Mouse (Mus musculus) Patski (cell line): ENCODE measurements around the gene Nbl1. TPM values are rescaled to one million over a fixed set of nuclear protein-coding genes. Genes with fewer than 3 reads are reported as not detected.

Experiments used
- ATAC-seq: fragments of 100-300 bp; one replicate; pipeline ENCODE4 v1.8.0; 2021
- CTCF ChIA-PET: fragments of 350-600 bp; sonication (Branson Sonifier 250); formaldehyde crosslinking; loops from one replicate; lab custom pipeline; 2022; ENCODE audit warnings: inconsistent platforms; lab: Charles Lee
- POLR2A ChIA-PET: fragments of 350-600 bp; sonication (Branson Sonifier 250); formaldehyde crosslinking; loops from one replicate; lab custom pipeline; 2022; ENCODE audit warnings: antibody characterized with exemption, inconsistent platforms; lab: Charles Lee
- DNase-seq: peaks from one replicate; pipeline ENCODE4 v3.0.0-alpha.2; 2011; ENCODE audit warnings: low read depth, low spot score
- H3K27me3 ChIP-seq: fragments of 371-371 bp; one replicate; pipeline ENCODE4 v1.5.1; 2021
- CTCF ChIP-seq: fragments of 100-300 bp; IDR thresholded peaks from one replicate; pipeline ENCODE4 v1.5.1; 2021
- in situ Hi-C: fragments of 300-500 bp; cut with MboI; formaldehyde crosslinking; loops from 3 replicates; pipeline ENCODE4 v1.11.1; 2018; ENCODE audit warnings: low pct_unique_long_range_greater_than_20kb, mixed read lengths
- polyA plus RNA-seq: library from polyadenylated mRNA; unstranded; gene quantifications from one replicate; pipeline ENCODE4 v1.2.3, GENCODE M21; 2021

The Nbl1 gene
- polyA plus RNA-seq, 1 experiment from 2014 or later: 55.7 TPM

GRCm38 (mm10) chr4:139100326-139100725 lies 7.5 kb upstream of the Nbl1 start:
- no peaks in the 10 kb centered on the region for H3K27me3 ChIP-seq
- DNase-seq (no peak), ATAC-seq (no peak)
- in situ Hi-C loops: no loop called here
- TF ChIP-seq CTCF: no peak
- ChIA-PET POLR2A (no interaction called here), CTCF (interaction anchor here (1.4 kb wide), 1 partner anchor 13 kb away, joined by 5 read pairs; no protein-coding TSS in a partner anchor)

GRCm38 (mm10) chr4:139096201-139096600 lies 3.4 kb upstream of the Nbl1 start:
- in situ Hi-C loops: loop anchor here (10.0 kb wide), 1 partner anchor 49 kb away; no protein-coding TSS in a partner anchor
- DNase-seq (no peak), ATAC-seq (no peak)
- CTCF ChIA-PET: no interaction called here
- POLR2A ChIA-PET: no interaction called here
- H3K27me3 ChIP-seq: no peaks in the 10 kb centered on the region
- no peak for TF ChIP-seq CTCF

- H3K27me3 ChIP-seq: no peaks in the 10 kb centered on the region
- POLR2A ChIA-PET: interaction anchor here (1.1 kb wide), 1 partner anchor 12 kb away, joined by 3 read pairs; no protein-coding TSS in a partner anchor
- no peak for DNase-seq
- CTCF ChIA-PET: interaction anchor here (2.1 kb wide), 1 partner anchor 125 kb away, joined by 5 read pairs; no protein-coding TSS in a partner anchor
- no peak for TF ChIP-seq CTCF
- in situ Hi-C loops: loop anchor here (10.0 kb wide), 1 partner anchor 49 kb away; no protein-coding TSS in a partner anchor
- no peak for ATAC-seq
Measured at GRCm38 (mm10) chr4:139095406-139095805, 2.6 kb upstream of the Nbl1 start.

- POLR2A ChIA-PET: interaction anchor here (0.7 kb wide), 1 partner anchor 195 kb away, joined by 4 read pairs; no protein-coding TSS in a partner anchor
- no peak for TF ChIP-seq CTCF
- DNase-seq (no peak), ATAC-seq (no peak)
- no peaks in the 10 kb centered on the region for H3K27me3 ChIP-seq
- in situ Hi-C loops: loop anchor here (5.0 to 10.0 kb wide), 2 partner anchors 52 to 89 kb away; no protein-coding TSS in a partner anchor
- CTCF ChIA-PET: no interaction called here
Measured at GRCm38 (mm10) chr4:139093196-139093530, 370 bp upstream of the Nbl1 start.

- no peak for TF ChIP-seq CTCF
- CTCF ChIA-PET: no interaction called here
- POLR2A ChIA-PET: no interaction called here
- H3K27me3 ChIP-seq: no peaks in the 10 kb centered on the region
- in situ Hi-C loops: loop anchor here (5.0 to 10.0 kb wide), 2 partner anchors 53 to 91 kb away; no protein-coding TSS in a partner anchor
- ATAC-seq (no peak), DNase-seq (no peak)
Measured at GRCm38 (mm10) chr4:139091478-139092355, 1.1 kb downstream of the Nbl1 start.

GRCm38 (mm10) chr4:139091066-139091465 lies 1.7 kb downstream of the Nbl1 start:
- ChIA-PET CTCF (no interaction called here), POLR2A (interaction anchor here (0.6 to 1.0 kb wide), 2 partner anchors 39 to 197 kb away, joined by 3 read pairs; no protein-coding TSS in a partner anchor)
- H3K27me3 ChIP-seq: no peaks in the 10 kb centered on the region
- TF ChIP-seq CTCF: no peak
- ATAC-seq (no peak), DNase-seq (no peak)
- in situ Hi-C loops: loop anchor here (5.0 to 10.0 kb wide), 2 partner anchors 54 to 91 kb away; no protein-coding TSS in a partner anchor

- no peak for TF ChIP-seq CTCF
- ATAC-seq (no peak), DNase-seq (no peak)
- in situ Hi-C loops: loop anchor here (5.0 to 10.0 kb wide), 2 partner anchors 54 to 92 kb away; no protein-coding TSS in a partner anchor
- ChIA-PET POLR2A (interaction anchor here (0.6 to 1.4 kb wide), 3 partner anchors 39 to 197 kb away, joined by 3 to 4 read pairs (median 3); no protein-coding TSS in a partner anchor), CTCF (no interaction called here)
- no peaks in the 10 kb centered on the region for H3K27me3 ChIP-seq
Measured at GRCm38 (mm10) chr4:139090303-139090940, 2.4 kb downstream of the Nbl1 start.

- in situ Hi-C loops: no loop called here
- ChIA-PET POLR2A (interaction anchor here (1.4 kb wide), 1 partner anchor 102 kb away, joined by 4 read pairs; no protein-coding TSS in a partner anchor), CTCF (interaction anchor here (1.0 to 1.2 kb wide), 2 partner anchors 111 to 130 kb away, joined by 3 read pairs; no protein-coding TSS in a partner anchor)
- no peaks in the 10 kb centered on the region for H3K27me3 ChIP-seq
- no peak for DNase-seq
- no peak for ATAC-seq
- no peak for TF ChIP-seq CTCF
Measured at GRCm38 (mm10) chr4:139088982-139089671, 3.7 kb downstream of the Nbl1 start.

- in situ Hi-C loops: no loop called here
- CTCF ChIA-PET: interaction anchor here (1.0 to 1.6 kb wide), 3 partner anchors 164 to 223 kb away, joined by 3 to 6 read pairs (median 3); partner anchors contain the start of genes Akr7a5 and Pqlc2
- TF ChIP-seq CTCF: no peak
Measured at GRCm38 (mm10) chr4:139086984-139087383, 5.8 kb downstream of the Nbl1 start.

More at GRCm38 (mm10) chr4:139086984-139087383, 5.8 kb downstream of the Nbl1 start:
- no peaks in the 10 kb centered on the region for H3K27me3 ChIP-seq
- no peak for DNase-seq
- POLR2A ChIA-PET: no interaction called here
- no peak for ATAC-seq
